Mouse (Mus musculus) hindbrain, embryonic 14.5 days (tissue): ENCODE results near the gene Icam4. TPM values are rescaled to one million over a fixed set of nuclear protein-coding genes. Genes with fewer than 3 reads are reported as not detected.
"Not testable (repeated sequence)": the region's sequence is repeated elsewhere in the genome, so short reads cannot be mapped to it uniquely, and the experiment has no call there.

Experiments used
- ATAC-seq: fragments of 200-750 bp; cut with Nextera tagmentation; 2 replicates; pipeline ENCODE4 v1.8.0; 2017; ENCODE audit warnings: moderate number of reproducible peaks, mild to moderate bottlenecking, moderate TSS enrichment, moderate library complexity; ENCODE audit not compliant: low FRiP score
- DNase-seq: peaks from one replicate; pipeline ENCODE4 v3.0.0-alpha.2; 2015; ENCODE audit warnings: low spot score
- H3K27ac ChIP-seq: fragments of 300-500 bp; sonication (generic); 2 replicates; pipeline ENCODE4 v1.5.1; 2014; ENCODE audit warnings: mild to moderate bottlenecking, moderate library complexity
- H3K27me3 ChIP-seq: fragments of 300-500 bp; sonication (generic); 2 replicates; pipeline ENCODE4 v1.6.1; 2014; ENCODE audit warnings: mild to moderate bottlenecking, low read length, mixed read lengths; ENCODE audit not compliant: control insufficient read depth, insufficient read depth
- H3K36me3 ChIP-seq: fragments of 300-500 bp; sonication (generic); replicated peaks from 2 replicates; pipeline ENCODE4 v1.6.1; 2014; ENCODE audit not compliant: control insufficient read depth, insufficient read depth
- H3K4me1 ChIP-seq: fragments of 300-500 bp; sonication (generic); replicated peaks from 2 replicates; pipeline ENCODE4 v1.6.1; 2014; ENCODE audit warnings: antibody characterized with exemption, low read length, mixed read lengths; ENCODE audit not compliant: control insufficient read depth, insufficient read depth
- H3K4me2 ChIP-seq: fragments of 300-500 bp; sonication (generic); replicated peaks from 2 replicates; pipeline ENCODE4 v1.6.1; 2014; ENCODE audit warnings: mild to moderate bottlenecking, moderate library complexity
- H3K4me3 ChIP-seq: fragments of 300-500 bp; sonication (generic); replicated peaks from 2 replicates; pipeline ENCODE4 v1.5.1; 2014; ENCODE audit warnings: mild to moderate bottlenecking, low read length
- H3K9ac ChIP-seq: fragments of 300-500 bp; sonication (generic); 2 replicates; pipeline ENCODE4 v1.6.1; 2014
- H3K9me3 ChIP-seq: fragments of 300-500 bp; sonication (generic); 2 replicates; pipeline ENCODE4 v1.6.1; 2016; ENCODE audit warnings: low read length; ENCODE audit not compliant: control insufficient read depth
- WGBS: fragments of 180-500 bp; shearing (Covaris S2); extraction: QIAGEN DNeasy Blood & Tissue Kit; methylation state at CpG from one replicate; pipeline ENCODE4 v1.1.7; 2014; 5-methylcytosine and 5-hydroxymethylcytosine counted together
- polyA plus RNA-seq: library from polyadenylated mRNA; unstranded; fragments of >200 nt; fragmentation: Nextera tagmentation; extraction: Ambion mirVana; gene quantifications from 2 replicates; pipeline ENCODE4 v1.2.1, GENCODE M21; 2014

The Icam4 gene
- polyA plus RNA-seq, 1 experiment from 2014 or later: 0.31 TPM

GRCm38 (mm10) chr9:21037481-21037891, 8.3 kb downstream of the Icam4 start:
- H3K9ac ChIP-seq: peak overlapping the region; percentile 70
- peaks cover 82% of the 10 kb centered on the region for H3K27me3 ChIP-seq
- peak overlapping the region; percentile 76 for H3K4me2 ChIP-seq
- H3K4me3 ChIP-seq: peak overlapping the region; percentile 46
- WGBS: under 1% methylated on average over 31 of the region's 31 CpGs
- H3K9me3 ChIP-seq: no peaks in the 10 kb centered on the region
- H3K27ac ChIP-seq: no peak overlapping the region
- H3K36me3 ChIP-seq: no peaks in the 10 kb centered on the region
- H3K4me1 ChIP-seq: peaks cover 36% of the 10 kb centered on the region
- DNase-seq (peak; percentile 61), ATAC-seq (peak; percentile 74; the same call in 1 of the 2 replicates)

GRCm38 (mm10) chr9:21039779-21040178, 10.6 kb downstream of the Icam4 start:
- peaks cover 59% of the 10 kb centered on the region for H3K27me3 ChIP-seq
- ATAC-seq: no peak
- H3K36me3 ChIP-seq: no peaks in the 10 kb centered on the region
- H3K4me1 ChIP-seq: peaks cover 25% of the 10 kb centered on the region; the same call in 1 of the 2 replicates
- DNase-seq: no peak
- H3K27ac ChIP-seq: no peak overlapping the region
- no peak overlapping the region for H3K9ac ChIP-seq
- no peaks in the 10 kb centered on the region for H3K9me3 ChIP-seq
- no peak overlapping the region for H3K4me2 ChIP-seq
- WGBS: 75% methylated on average over 3 of the region's 3 CpGs
- H3K4me3 ChIP-seq: no peak overlapping the region

GRCm38 (mm10) chr9:21041308-21041707, 12.1 kb downstream of the Icam4 start:
- DNase-seq (no peak), ATAC-seq (no peak)
- Histone ChIP-seq H3K27me3 (peaks cover 44% of the 10 kb centered on the region), H3K9me3 (no peaks in the 10 kb centered on the region), H3K27ac (no peak overlapping the region), H3K36me3 (no peaks in the 10 kb centered on the region), H3K4me3 (no peak overlapping the region), H3K4me2 (no peak overlapping the region), H3K9ac (no peak overlapping the region), H3K4me1 (peaks cover 20% of the 10 kb centered on the region; the same call in 1 of the 2 replicates)
- 61% methylated on average over 4 of the region's 4 CpGs for WGBS

DNA sequence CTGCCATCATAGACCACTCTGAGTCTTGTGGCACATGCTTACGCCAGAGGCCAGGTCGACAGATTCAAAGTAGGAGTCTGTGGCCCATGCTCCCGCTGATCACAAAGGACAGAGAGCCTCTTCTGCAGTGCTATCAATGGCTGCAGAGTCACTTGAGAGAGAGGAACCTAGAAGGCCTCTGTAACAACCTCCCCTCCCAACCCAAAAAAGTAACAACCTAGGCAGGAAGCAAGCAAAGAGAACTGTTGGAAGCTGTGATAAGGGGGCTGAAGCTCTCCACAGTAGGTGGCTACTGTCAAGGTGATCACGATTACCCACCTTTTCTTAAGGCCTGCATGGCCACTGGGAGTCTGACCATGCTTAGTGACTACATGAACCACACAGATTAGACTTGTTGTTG, 14.4 kb downstream of the Icam4 start:
- no peak overlapping the region for H3K27ac ChIP-seq
- no peak overlapping the region for H3K4me3 ChIP-seq
- no peaks in the 10 kb centered on the region for H3K4me1 ChIP-seq
- H3K4me2 ChIP-seq: no peak overlapping the region
- DNase-seq (no peak), ATAC-seq (no peak)
- no peaks in the 10 kb centered on the region for H3K9me3 ChIP-seq
- H3K9ac ChIP-seq: no peak overlapping the region
- H3K27me3 ChIP-seq: peaks cover 21% of the 10 kb centered on the region
- 87% methylated on average over 4 of the region's 4 CpGs for WGBS
- no peaks in the 10 kb centered on the region for H3K36me3 ChIP-seq

- H3K4me3 ChIP-seq, ATAC-seq, H3K9ac ChIP-seq, H3K27ac ChIP-seq, H3K4me2 ChIP-seq, DNase-seq, H3K4me1 ChIP-seq, H3K9me3 ChIP-seq, H3K36me3 ChIP-seq, H3K27me3 ChIP-seq: not testable (repeated sequence)
- 79% methylated on average over 1 of the region's 1 CpGs for WGBS
These were observed 15.6 kb downstream of the Icam4 start for GRCm38 (mm10) chr9:21044785-21045184.

GRCm38 (mm10) chr9:21045235-21045634, 16.1 kb downstream of the Icam4 start:
- H3K4me3 ChIP-seq: no peak overlapping the region
- no peaks in the 10 kb centered on the region for H3K4me1 ChIP-seq
- no peak overlapping the region for H3K27ac ChIP-seq
- no peak overlapping the region for H3K9ac ChIP-seq
- peaks cover 4% of the 10 kb centered on the region for H3K27me3 ChIP-seq
- ATAC-seq (no peak), DNase-seq (no peak)
- H3K36me3 ChIP-seq: no peaks in the 10 kb centered on the region
- no peak overlapping the region for H3K4me2 ChIP-seq
- no peaks in the 10 kb centered on the region for H3K9me3 ChIP-seq
- 81% methylated on average over 3 of the region's 3 CpGs for whole genome bisulfite sequencing

DNA sequence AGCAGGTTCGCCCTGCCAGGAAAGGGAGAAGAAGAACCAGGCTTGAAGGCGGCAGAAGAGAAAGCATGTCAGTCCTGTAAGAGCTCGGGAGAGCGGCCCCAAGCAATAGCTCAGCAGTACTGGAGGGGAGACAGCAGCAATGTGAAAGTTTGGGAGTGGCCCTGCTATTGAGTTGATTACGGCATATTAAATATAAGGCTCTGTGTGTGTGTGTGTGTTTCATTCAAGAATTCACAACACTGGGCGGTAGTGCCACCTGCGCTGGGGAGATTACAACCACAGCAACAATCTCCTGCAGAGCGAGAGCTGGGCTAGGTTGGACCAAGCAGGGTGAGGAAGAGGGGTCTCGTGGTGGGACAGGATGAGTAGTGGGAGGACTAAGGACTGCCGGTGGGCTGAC, 22.4 kb downstream of the Icam4 start:
- Histone ChIP-seq H3K4me2 (no peak overlapping the region), H3K27me3 (no peaks in the 10 kb centered on the region), H3K9ac (no peak overlapping the region), H3K27ac (no peak overlapping the region), H3K36me3 (no peaks in the 10 kb centered on the region), H3K4me1 (no peaks in the 10 kb centered on the region), H3K9me3 (no peaks in the 10 kb centered on the region), H3K4me3 (no peak overlapping the region)
- no peak for ATAC-seq
- DNase-seq: no peak
- WGBS: 71% methylated on average over 10 of the region's 10 CpGs

DNA sequence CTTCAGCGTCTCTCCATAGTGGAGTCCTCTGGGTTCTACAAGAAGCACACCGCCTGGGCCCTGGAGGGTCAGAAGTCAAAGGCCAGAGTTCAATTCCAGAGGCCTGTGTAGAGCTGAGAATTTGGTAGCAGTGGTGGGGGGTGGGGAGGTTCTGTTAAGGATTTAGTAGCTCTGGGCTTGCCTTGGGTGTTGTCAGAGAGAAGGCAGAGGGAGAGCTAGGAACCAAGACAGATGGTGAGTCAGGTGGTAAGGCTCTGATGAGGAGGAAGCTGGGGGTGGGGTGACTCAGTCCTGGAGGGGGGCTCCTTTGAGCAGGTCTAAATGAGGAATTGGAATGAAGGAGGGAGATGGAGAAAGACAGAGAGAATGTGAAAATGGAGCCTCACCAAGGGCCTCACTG, 33.8 kb downstream of the Icam4 start:
- WGBS: 85% methylated on average over 2 of the region's 2 CpGs
- Histone ChIP-seq H3K27me3 (no peaks in the 10 kb centered on the region), H3K4me2 (no peak overlapping the region), H3K4me3 (no peak overlapping the region), H3K9ac (no peak overlapping the region), H3K36me3 (peaks cover 40% of the 10 kb centered on the region), H3K9me3 (no peaks in the 10 kb centered on the region), H3K4me1 (no peaks in the 10 kb centered on the region), H3K27ac (no peak overlapping the region)
- no peak for DNase-seq
- ATAC-seq: no peak

GRCm38 (mm10) chr9:21067006-21067684, 38.0 kb downstream of the Icam4 start, which contains the start of gene Zglp1:
Zglp1 (minus strand) TSS chr9:21067093.
- H3K36me3 ChIP-seq: peaks cover 54% of the 10 kb centered on the region
- ATAC-seq: 0 out of 2 replicates have a peak, but pooled peaks have one; percentile 10
- no peak for DNase-seq
- 92% methylated on average over 27 of the region's 27 CpGs for WGBS
- no peaks in the 10 kb centered on the region for H3K27me3 ChIP-seq
- H3K9me3 ChIP-seq: no peaks in the 10 kb centered on the region
- no peak within 1 kb of the TSS for H3K4me3 ChIP-seq
- H3K4me2 ChIP-seq: no peak within 1 kb of the TSS
- no peak within 1 kb of the TSS for H3K27ac ChIP-seq
- no peak within 1 kb of the TSS for H3K9ac ChIP-seq
- peaks cover 6% of the 10 kb centered on the region for H3K4me1 ChIP-seq
